Mouse (Mus musculus) layer of hippocampus, postnatal 10 days (tissue): ENCODE measurements at regions not wholly inside any gene's neighbourhood (a gene's known extent, or its start where the extent isn't known, plus 50 kb on each side); places are given as distances from the start of the nearest gene placed in this dataset.
A peak's percentile ranks its signal among the peaks of the same experiment; 100 is the strongest.

ENCODE experiments used
- DNase-seq, 2 experiments: peaks; one replicate each; pipeline ENCODE4 v3.0.0; 2021; ENCODE audit warnings: low spot score in 2 of 2

DNA sequence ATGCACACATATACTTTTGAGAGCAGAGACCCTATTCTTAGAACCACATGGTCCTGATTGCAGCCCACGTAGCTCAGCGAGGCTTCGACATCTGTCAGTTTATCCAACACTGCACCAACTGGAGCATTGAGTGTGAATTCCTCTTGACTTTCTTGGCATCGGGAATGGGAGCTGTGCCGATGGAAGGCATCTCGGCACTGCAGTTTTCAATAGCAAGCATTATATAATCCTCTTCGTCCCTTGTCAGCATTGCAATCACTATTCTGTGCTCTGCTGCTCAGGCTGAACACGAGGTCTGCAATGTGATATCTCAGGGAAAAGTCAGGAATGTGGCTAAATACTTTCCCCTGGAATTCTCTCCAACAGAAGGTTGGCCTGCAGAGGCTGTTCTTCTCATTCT lies 224.6 kb downstream of the Lnpk start:
- peak; percentile 22 to 25 for DNase-seq

DNA sequence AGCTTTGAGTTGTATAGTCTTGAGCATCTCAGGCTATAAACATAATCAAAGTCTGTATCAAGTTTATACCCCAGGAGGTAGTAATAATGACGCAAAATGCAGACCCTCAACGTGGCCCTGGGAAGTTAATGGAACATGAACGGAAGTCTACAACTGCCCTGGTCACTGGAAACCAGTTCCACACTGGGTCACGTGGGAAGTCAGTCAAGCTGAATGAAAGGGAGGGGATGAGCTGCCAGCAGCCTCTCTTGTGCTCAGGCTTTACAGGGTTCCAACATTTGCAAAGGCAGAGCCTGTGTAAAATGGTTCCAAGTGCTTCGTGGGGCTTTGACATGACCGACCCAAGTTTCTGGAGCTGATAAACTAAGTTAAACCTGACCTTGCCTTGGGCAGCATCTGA lies 229.4 kb downstream of the Lnpk start:
- peak in 1 of 2 experiments; percentile 7 for DNase-seq

DNA sequence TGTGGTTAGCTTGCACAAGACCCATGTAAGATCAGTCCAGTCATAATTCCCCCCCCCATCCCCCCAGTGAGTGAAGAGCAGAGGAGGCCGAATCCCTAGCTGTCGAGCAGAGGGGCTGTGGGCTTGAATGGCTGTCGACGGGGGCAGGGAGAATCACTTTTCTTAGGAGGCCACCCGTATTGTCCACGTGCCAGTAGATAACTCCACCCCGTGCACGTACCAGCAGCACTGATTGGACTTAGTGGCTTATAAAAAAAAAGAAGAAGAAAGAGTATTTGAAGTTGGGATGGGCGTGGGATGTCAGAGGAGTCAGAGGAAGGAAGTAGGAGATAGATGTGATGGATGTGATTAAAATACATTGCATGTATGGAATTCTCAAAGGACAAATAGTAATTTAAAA lies 272.9 kb downstream of the Lnpk start:
- DNase-seq: no peak

DNA sequence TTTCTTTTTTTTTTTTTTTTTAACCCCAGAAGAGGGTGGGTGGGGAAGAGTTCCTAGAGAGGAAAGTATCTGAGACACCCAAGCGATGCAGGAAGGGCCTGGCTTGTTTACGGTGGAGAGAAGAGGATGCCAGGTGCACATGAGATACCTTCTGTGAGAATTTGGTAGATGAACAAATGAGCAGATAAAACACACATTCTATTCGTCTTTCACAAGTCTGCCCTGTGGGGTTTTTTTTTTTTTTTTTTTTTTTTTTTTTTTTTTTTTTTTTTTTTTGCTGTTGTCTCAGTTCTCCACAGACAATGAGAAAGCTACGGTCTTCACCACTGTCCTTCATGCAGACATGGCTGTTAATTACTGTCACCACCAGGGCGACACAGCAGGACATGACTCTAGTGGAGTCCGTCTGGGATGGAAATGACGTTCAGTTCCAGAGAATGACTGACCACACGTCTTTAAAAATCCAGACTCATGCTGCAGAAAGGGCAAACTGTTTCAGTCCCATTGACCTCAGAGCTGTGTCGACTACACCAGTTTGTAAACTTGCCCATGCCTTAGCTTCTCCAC lies 278.3 kb downstream of the Lnpk start:
- no peak for DNase-seq

DNA sequence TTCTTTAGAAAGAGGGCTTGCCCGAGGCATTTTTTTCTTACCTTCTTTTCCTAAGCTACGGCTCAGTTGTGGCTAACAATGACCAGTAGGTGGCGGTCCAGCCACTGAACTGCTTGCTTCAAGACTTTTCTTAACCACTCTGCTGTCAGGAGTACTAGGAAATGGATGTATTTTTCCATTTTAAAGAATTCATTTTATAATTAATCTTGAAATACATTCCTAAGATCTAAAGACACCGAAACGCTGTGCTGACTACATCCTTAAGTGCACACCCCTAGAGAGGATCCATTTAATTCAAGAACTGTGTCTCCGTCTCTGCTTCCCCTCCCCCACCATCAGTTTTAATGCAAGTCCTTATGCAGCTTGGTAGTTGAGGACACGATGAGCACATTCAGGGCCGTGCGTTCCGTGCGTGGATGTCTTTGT lies 278.9 kb downstream of the Lnpk start:
- DNase-seq: peak; percentile 62 to 75

DNA sequence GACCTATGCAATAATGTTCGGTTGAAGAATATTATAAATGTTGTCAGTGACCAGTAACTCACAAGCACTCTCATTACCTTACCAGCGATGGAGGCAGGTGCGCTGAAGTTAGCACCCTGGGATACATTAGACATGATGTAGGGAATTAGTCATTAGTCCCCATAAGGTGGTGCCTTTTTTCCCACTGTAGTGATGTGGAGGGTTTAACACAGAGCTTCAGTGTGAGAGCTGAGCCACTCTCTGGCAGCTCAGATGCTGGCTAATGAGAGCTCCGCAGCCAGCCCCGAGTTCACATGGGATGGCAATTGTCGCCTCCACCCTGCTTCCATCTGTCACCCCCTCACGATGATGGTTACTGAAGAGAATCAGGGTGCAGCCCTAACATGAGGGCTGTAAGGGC lies 286.6 kb downstream of the Lnpk start:
- peak in 1 of 2 experiments; percentile 8 for DNase-seq

DNA sequence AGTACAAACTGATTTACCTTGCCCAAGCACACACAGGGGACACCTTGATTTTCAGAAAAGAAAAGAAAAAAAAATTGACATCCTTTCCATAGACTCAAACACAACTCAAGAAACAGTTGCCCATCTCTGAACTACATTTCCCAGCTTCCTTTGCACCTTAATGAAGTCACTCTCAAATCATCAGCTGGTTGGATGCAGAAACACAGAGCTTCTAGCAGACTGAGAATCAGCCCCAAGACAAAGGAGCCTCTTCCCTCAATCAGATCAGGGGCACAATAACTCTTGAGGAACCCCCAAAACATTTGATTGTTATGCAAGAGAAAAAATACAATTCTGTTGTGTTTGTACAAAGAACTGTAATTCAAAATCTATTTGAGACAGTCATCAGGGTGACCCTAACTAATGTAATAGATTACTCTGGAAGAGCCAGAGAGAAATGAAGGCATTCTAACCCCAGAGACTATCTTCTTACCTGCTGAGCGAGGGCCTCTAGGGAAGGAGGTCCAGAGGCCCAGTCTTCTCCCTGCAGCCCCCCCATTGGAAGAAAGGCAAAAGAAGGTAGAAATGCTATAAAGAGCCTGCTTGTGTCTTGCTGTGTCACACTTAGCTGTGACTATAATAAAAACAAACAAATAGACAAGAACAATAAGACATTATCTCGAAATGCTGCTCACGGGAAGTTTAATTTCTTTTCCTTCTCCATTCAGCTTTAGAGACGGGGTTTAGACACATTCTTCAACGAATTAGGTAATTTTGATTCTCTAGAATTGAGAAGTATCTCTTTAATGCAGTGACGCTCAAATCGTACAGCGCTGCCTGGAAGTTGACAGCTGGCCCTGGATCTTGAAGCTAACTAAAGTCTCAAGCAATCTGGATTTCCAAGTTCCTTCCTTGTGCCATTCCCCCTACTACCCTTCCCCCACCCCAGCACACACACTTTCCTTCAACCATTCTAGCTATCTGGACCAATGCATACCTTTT lies 287.5 kb downstream of the Lnpk start:
- no peak for DNase-seq

DNA sequence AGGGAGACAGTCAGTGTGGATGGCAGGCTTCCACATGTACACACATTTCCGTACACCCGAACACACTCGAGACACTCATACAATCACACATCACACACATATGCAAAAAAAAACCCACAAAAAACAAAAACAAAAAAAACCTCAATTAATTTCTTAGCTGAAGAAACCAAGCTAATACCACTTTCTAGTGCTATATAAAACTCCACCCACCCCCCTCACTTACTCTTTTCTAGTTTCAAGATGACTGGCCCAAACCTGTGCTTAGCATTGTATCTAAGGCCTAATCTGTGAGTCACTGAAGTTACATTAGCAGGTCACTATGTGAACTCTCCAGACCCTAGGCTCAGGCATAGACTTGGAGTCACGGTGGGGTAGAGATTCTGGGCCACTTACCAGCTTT lies 293.6 kb downstream of the Lnpk start:
- DNase-seq: no peak

DNA sequence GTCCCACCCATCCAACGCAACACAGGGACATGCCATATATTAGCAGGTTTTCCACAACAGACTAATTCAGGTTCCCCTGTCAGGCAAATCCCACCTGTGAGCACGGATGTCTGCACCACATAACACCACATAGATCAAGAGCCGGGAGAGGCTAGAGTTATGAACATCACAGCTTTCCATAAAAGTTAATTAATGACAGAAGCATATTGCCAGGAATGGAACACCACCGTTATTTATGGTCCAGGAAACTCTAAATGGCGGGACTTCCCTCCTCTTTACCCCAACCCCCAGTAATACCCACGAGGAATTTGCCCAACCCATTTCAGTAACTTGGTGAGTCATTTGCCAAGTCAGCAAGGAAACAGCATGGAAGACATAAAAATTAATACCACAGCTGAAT lies 314.3 kb downstream of the Lnpk start:
- DNase-seq: no peak

DNA sequence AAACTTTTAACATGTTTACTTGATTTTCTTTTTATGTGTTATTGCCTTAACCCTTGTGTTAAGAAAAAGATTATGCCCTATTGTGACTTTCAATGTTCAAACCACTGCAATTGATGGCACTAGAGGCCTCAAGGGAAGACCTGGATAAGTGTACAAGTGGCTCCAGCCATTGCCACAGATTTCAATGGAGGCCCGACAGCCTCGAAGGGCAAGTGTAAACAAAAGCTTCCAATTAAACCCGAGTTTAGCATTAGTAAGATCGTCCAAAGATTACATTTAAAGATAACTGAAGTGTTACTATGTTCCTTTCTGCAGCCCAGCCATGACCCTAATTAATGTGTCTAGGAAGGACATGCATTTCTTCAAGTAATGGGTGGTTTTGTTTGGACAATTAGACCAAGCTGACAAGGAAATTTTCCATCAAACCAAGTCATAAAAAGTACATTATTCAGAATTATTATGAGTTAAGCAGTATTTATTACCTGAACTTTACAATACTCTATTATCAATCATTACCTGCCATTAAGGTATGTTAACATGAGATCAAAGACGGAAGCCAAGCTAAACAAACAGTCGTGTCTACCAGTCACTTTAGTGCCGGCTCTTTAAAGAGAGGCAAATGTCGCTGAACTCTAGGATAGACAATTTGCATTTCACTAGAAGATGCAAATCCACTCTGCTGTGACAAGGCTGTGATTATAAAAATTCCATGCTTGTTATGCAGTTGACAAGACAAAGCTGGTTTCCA lies 322.0 kb downstream of the Lnpk start:
- no peak for DNase-seq

DNA sequence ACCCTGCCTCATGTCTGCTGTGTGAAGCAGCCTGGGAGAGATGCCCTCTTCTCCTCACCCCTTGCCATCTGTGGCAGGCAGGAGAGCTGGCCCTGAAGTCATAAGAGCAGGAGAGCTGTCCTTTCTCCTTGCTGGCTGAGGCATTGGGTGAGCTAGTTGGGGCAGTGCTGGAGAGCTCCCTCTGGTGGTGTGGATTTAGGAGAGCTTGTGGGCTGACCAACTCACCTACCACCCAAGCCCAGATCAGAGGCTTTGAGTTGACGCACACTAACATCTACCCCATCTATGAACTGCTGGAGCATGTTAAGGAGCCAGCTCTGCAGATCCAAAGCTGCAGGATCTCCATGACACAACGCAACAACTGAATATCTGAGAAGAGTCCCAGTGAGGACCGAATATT lies 331.7 kb downstream of the Lnpk start:
- DNase-seq: peak; percentile 7 to 28

DNA sequence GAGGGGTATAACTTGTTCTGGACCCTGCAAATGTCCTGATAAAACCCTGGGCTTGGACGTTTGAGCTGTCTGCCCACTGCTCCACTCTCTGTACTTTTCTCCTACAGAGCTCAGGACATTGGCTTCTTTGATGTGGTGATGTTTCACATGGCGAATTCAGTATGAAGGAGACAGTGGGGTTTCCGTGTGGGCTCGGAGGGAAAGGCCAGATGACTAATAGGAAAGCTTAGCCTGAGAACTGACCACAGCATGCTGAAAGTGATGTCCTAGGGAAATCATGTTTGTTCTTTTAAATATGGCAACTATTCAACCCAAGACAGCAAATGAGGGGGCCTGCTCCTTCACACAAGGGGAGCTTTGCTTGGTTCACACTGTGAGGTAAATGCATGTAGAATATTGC lies 332.6 kb downstream of the Lnpk start:
- DNase-seq: no peak

DNA sequence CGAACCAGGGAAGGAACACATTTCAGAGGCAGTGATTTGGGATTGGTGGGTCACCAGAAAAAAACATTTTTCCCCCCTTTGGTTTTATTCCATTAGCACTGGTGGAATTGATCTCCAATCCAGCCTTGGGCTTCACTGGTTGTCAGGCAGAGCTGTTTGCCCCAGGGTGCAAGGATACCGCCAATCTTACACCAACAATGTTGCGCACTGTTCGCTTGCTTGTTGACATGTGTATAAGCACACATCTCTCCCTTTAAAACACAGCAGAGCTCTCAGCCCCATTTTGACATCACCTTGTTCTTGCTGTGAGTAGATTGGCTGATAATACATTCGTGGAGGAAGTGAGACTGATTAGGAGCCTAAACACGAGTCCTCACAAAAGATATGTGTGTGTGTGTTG lies 333.1 kb upstream of the Atp5g3 start:
- DNase-seq: peak in 1 of 2 experiments; percentile 13

DNA sequence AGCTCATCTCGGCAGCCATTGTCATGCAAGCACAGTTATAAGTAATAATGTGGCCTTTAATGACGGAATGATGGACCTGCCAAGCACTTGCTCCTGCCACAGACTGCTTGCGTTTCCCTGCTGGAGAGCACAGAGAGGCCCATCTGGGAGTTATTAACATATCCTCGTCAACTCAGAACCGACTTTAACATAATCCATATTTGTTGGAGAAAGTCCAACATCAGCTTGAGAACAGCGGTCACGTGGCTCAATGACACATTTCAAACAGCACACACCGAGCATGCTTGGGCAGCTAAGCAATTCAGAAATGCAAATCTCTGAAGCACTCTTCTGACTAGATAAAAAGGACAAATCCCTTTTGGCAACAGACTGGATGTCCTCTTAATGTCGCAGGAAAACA lies 332.7 kb upstream of the Atp5g3 start:
- DNase-seq: peak; percentile 20 to 34

DNA sequence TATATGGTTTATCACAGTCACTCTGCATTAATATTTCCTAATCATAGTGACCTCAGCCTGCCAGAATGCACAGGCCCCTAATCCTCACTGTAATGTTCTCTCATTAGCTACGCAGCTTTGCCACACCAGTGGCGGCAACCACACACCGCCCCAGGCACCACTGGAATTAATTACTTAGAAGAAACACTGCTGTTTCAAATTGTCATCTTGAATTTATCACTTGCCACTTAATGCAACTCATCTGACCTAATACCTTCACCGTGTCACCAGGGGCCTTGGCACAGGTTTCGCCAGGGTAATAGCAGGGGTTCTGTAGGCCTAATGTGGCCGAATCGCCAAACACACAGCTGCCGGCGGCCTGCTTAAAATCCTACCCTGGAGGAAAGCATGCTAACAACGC lies 328.5 kb upstream of the Atp5g3 start:
- DNase-seq: no peak

DNA sequence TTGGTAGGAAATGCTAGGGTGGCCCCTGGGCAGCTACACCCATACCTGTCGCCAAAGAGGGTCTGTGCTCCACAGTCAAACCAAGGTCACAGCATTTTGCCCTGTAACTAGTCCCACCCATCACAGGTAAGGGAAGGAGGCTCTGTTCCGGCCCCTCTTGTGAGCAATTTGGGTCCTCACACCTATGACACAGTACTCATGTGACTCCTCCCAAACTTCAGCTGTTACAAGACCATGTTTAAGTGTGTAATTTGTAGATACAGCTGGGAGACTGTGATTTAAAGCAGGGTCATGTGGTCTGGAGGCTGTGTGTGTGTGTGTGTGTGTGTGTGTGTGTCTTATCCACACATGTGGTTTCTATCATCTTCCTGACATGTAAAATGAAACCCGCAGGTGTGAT lies 306.3 kb upstream of the Atp5g3 start:
- no peak for DNase-seq

DNA sequence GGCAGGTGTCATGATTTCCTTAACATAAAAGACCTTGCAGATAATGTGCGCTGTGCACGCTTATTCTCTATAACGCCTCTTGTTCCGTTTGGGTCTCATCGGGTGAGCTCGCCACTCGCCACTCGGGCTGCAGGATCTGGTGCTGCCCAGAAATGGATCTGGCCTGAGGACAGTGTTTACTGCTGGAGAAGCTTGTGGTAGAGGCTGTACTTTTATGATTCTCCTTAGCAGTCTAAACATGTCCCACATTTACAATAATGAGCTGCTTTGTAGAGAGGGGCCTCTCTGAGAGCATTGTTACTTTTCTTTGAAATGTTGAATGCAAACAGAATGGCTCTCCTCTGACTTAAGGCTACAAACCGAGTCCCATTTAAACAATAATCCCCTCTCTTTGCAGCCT lies 299.1 kb upstream of the Atp5g3 start:
- DNase-seq: no peak

DNA sequence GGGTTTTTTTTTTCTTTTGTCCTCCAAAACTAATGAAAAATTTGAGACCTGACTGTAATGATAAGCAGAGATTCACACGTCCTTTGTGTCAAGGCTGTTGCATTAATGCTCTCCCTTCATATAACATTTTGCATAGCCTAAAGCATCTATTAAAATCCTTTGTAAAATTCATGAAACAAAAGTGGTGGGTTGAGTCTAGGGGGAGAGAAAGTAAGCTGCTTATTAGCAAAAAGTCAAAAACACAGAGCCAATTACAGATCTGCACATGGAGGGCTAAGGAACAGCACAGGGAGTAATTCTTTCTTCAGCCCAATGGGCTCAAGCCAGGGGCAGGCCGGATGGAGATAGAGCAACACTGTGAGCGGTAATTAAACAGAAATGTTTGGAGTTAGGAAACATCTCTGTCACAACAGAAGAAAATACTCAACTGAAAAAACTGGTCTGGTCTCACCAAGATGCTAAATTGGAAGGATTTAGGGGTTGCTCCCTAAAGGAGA lies 298.3 kb upstream of the Atp5g3 start:
- DNase-seq: no peak

DNA sequence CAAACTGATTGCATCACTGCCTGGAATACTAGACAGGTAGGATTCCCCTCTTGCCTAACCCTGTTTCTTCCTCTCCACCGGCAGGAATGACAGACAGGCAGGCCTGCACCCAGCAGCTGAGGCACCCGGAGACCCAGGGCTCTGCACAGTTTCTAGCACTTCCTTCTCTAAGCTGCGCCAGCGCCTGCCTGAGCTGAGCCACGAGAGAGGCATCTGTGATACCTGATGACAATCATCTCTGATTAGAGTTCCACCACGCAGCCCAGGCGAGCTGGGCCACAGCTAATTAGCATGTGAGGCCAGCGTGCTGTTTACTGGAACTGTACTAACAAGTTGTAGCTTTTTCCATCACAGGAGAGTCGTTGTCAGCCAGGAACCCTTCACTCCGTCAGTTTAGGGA lies 296.3 kb upstream of the Atp5g3 start:
- DNase-seq: peak in 1 of 2 experiments; percentile 15

DNA sequence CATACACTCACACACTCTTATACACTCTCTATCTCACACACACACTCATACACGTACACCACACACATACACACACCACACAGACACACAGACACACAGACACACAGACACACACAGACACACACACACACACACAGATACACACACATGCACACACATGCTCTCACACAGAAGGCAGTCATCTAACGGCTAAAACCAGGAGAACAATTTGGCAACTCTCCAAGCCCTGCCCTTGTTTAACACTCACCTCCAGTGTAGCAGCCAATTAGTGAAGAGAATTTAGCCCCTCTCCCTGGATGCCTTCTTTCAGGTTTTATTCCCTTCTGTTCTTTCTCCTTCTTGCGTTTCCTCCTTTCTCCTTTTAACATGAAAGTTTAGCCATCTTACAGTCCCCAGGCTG lies 291.6 kb upstream of the Atp5g3 start:
- no peak for DNase-seq

DNA sequence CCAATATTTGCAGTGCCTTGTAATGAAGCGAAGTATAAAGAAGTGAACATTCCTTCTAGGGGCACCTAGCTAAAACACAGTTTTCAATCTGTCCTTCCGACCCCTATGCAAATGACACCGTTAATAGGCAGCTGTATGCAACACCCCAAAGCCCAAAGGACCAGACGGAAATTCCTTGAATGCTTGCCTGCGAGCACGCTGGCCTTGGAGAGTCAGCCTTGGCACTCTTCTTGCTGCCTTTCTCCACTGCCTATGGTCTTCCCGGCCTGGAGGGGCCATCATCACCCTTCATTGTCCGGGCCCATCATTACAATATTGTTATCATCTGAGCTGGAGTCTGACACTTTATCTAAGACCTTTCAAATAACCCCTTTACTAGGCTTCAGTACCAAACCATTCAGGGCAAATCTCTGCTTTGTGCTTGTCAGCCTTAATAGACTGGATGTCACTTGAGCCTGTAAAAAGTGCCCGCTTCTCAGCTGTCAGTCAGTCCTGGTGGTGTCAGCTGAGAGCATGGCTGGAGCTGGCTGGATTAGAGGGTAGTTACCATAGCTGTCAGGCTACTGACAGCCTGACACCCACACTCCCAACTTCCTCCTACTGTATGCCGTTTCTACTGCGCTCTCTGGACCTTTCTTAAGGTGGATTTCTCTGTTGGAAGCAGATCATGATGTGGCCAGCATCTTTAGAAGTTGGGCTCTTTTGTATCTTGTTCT lies 290.6 kb upstream of the Atp5g3 start:
- DNase-seq: no peak
